Mouse (Mus musculus) A20 (cell line): ENCODE measurements at regions not wholly inside any gene's neighbourhood (a gene's known extent, or its start where the extent isn't known, plus 50 kb on each side); places are given as distances from the start of the nearest gene placed in this dataset.
"Not testable (repeated sequence)": the region's sequence is repeated elsewhere in the genome, so short reads cannot be mapped to it uniquely, and the experiment has no call there.

ENCODE experiments used
- DNase-seq: peaks from one replicate; pipeline ENCODE4 v3.0.0-alpha.2; 2011; ENCODE audit warnings: low read depth, low spot score

DNA sequence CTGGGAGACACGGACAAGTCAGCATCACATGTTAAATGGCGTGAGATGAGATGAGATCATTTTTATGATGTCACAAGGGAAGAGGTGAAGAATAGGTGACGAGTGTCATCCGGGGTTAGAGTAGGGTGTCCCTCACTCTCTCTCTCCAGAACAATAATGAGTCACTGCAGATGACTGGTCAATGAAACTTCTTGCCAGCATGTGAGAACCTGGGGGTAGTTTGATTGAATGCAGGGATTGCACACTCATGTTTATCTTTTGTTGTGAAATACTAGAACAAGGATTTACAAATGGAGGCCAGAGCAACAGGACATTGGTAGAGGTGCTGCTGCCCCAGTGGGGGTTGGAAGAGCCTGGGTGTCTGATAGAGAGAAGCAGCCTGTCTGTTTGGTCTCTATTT lies 393.7 kb downstream of the Med10 start:
- no peak for DNase-seq

GRCm38 (mm10) chr13:70198638-70199037 lies 396.4 kb downstream of the Med10 start:
- no peak for DNase-seq

DNA sequence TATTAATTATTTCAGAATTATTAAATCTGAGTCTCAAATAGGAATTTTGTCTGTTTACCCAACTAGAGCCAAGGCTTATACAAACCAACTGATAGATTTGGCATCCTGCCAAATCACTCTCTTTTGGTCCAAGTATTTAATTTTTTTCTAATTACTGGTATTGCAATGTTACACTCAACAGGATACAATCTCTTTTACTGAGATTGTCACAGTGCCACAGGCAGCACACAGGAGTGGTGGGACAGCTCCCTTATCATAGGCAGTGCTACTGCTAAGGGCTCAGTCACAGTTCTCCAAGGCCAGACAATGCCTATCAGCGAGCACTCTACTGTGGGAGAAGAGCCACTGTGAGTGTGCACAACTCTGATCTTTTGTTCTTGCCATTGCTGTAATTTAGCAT lies 396.9 kb downstream of the Med10 start:
- no peak for DNase-seq

- DNase-seq: no peak
These were observed 403.1 kb downstream of the Med10 start for GRCm38 (mm10) chr13:70205334-70205733.

GRCm38 (mm10) chr13:70210158-70210557 lies 408.0 kb downstream of the Med10 start:
- DNase-seq: no peak

DNA sequence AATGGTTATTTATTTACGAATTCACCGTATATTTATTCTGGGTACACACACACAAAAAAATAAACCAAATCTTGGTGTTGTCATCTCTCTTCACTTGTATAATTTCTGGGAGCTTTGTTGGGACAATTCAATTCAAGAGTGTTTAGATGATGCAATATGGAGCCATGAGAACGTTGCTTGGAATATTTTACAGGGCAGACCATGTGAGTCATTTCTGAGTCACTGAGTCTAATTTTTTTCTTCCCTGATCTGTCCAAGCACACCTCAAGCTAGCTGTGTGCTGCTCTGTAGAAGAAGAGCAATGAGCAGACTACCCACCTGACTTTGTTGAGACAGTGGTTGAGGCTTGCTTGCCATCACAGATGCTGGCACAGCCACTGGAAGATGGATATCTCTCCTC lies 410.8 kb downstream of the Med10 start:
- DNase-seq: no peak

DNA sequence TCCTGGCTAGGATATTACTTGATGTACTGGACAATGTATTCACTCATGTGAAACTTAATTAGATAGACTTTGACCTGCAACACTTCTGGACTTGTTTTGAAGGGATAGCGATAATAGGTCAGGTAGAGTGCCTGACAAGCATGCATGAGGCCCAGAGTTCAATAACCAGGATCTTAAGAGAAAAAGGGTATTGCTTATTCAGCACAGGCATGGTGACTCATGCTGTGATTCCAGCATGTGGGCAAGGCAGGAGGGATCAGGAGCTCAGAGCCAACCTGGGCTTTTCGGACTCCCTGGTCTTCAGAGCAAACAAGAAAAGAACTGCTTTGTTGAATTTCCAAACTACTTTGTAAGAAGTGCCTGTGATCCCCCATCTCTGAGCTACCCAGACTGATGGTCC lies 411.4 kb downstream of the Med10 start:
- DNase-seq: no peak

GRCm38 (mm10) chr13:70214022-70214654 lies 411.9 kb downstream of the Med10 start:
- DNase-seq: no peak

DNA sequence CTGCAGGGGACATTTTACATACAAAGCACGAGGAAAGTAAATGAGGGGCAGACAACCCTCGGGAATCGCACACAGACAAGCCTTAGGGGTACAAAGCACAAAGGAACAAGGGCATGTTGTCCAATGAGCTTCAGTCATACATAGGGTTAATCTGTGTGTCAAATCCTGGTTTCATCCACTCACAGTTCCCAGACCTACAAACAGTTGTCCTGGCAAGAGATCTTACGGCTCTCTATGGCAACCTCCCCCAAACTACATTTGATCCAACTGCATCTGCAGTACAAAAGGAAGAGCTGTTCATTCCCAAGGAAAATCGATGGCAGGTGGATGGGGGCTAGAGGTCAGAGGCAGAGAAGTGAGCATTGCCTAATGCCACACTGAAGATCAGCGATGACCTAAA lies 413.9 kb downstream of the Med10 start:
- DNase-seq: no peak

GRCm38 (mm10) chr13:70217429-70218133 lies 415.4 kb downstream of the Med10 start:
- no peak for DNase-seq

GRCm38 (mm10) chr13:70223485-70223884 lies 413.9 kb downstream of the Ice1 start:
- DNase-seq: no peak

- DNase-seq: no peak
These were observed 410.3 kb downstream of the Ice1 start for GRCm38 (mm10) chr13:70227167-70227566.

GRCm38 (mm10) chr13:70233896-70234799 lies 403.3 kb downstream of the Ice1 start:
- no peak for DNase-seq

GRCm38 (mm10) chr13:70243598-70244157 lies 393.8 kb downstream of the Ice1 start:
- DNase-seq: no peak

- DNase-seq: no peak
These were observed 377.4 kb downstream of the Ice1 start for GRCm38 (mm10) chr13:70260003-70260496.

DNA sequence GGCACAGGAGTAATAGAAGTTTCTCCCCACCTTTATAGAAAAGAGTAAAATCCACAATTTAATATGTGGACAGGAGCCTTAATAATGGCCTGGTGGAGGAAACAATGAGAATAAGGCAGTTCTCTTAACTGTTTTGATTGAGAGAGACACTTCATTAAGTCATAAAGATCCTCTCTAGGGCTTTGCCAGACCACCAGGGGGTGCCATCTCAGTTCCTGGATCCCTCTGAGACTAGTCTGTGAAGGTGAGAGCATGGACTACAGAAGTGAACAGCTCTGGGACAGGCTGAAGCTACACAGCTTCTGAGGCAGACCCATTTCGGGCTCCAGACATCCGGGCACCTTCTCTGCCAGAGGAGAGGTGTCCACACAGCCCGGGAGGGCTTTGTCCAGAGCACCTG lies 373.8 kb downstream of the Ice1 start:
- DNase-seq: no peak

GRCm38 (mm10) chr13:70276884-70277378 lies 360.5 kb downstream of the Ice1 start:
- DNase-seq: not testable (repeated sequence)

DNA sequence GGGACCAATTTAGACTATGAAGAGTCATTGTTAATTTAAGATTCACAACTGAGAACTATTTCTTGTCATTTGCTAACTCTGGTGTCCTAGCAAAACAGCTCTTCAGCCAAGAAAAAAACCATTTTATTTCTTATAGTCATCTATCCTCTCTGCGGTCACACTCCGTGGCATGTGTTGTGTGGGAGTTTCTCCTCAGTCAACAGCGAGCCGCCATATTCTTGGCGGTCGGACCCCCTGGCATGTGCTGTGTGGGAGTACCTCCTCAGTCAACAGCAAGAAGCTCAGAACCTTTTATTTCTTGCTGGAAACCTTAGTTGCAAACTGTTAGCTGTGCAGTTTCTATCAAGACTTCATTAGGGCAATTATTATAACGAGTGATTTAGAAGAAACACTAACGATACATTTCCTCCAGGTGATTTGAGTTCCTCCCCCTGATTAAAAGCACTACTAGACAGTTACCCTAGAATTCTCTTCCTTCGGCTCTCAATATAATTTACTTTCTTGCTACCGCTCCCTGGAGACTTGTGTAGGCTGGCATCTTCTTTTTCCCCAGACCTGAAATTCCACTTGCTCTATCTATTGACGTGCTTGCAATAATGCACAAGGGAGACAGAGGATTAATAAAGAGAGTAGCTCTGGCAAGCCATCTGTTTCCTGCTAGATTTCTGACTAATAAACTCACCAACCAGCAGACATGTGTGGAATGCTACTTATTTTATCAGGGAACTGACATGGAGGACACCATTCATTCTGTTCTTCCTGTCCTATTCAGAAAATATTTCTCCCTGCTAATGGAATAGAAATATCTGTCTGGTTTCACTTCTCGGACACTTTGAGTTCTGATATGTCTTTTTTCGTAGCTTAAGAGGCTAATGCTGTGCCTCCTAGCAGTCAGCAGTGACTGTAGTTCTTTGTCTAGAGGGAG lies 359.5 kb downstream of the Ice1 start:
- no peak for DNase-seq

GRCm38 (mm10) chr13:70281051-70281847 lies 356.2 kb downstream of the Ice1 start:
- no peak for DNase-seq

DNA sequence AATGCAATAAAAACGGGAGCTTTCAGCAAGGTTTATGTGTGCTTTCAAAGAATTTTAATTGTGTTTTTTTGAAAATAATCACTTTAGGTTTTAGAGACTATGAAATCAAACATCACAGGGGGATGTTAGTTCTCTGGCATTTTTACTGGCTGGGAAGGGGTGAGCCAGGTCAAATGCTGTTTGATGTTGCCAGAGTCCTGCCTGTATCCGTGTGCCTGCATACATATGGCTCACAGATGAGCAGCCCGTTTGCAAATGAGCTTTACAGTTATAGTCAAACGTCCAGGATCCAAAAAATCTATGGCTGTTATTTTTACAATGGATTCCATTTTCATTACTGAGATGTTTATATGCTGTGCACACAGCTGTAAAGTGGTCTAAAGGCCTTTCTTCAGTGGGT lies 354.7 kb downstream of the Ice1 start:
- no peak for DNase-seq
